Mouse (Mus musculus) layer of hippocampus, adult 18-20 months (tissue): ENCODE data around the gene Pde4d. TPM values are rescaled to one million over a fixed set of nuclear protein-coding genes. Genes with fewer than 3 reads are reported as not detected.

Source experiments
- DNase-seq, 2 experiments: peaks; one replicate each; pipeline ENCODE4 v3.0.0; 2022; ENCODE audit warnings: low spot score in 2 of 2
- total RNA-seq, 2 experiments: library from RNA; stranded (reverse); gene quantifications; 2 replicates each; pipeline ENCODE4 v1.2.3; 2021

The Pde4d gene
- total RNA-seq, 2 experiments from 2014 or later = 67.4 to 71.2 TPM

DNA sequence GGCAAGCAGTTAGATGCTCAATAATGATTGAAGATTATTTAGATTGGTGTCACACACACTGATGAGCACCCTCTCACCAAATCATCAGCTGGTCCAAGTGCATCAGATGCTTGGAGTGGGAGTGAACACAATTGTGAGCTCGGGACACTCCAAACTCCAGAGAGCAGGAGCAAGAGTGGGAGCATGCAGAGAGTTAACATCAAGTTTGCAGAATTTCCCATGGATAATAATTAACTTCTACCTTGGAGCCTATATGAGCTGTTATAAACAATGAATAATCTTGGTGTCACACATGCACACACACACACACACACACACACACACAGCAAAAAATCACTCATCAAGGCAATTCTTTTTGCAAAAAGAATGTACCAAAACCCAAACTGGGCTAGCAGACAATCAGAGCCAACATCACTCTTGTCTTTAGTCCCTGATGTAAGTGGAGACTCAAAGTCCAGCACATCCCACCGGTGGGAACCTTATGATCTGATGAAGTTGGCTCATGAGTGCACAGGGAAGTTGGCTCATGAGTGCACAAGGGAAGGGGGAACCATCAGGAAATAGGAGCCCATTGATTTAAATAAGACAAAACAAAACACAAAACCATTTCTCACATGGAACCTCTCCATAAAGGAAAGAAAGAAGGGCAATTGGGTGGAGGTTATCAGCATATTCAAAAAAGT lies 1391.5 kb downstream of the Pde4d start:
- no peak for DNase-seq

DNA sequence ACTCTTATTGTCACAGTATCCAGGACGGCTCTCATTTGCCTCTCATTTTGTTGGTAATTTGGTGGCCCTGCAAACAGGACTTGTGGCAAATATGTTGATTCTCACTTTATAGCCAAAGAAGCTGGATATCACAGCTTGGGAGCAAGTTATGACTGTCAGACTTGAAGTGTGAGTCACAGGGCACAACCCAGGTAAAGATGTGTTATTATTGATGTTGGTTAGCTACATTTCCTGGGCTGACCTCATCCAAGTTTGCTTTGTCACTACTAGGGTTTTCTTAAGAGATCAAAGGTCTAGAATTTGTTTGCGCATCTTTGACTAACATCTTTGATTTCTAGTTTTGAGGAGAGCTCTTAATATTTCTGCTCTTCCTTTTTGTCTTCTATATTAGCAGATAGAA lies 1393.2 kb downstream of the Pde4d start:
- no peak for DNase-seq

DNA sequence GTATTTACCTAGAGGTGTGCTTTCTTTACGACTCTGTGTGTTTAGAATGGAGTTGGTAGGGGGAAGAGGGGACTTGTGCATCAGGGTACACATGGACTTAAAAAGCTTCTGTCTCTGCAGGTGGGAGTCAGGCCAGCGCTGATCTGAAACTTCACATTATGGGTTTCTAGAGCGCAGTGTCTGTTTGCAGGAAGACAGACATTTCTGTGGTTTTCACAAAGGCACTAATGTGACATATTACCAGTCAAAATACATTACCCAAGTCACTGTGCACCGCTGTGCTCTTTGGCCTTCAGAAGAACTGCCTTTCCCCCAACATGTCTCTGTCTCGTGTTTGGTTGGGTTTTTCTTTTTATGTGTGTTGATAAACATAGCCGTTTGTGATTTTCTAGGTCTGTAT lies 1395.1 kb downstream of the Pde4d start:
- DNase-seq = no peak

DNA sequence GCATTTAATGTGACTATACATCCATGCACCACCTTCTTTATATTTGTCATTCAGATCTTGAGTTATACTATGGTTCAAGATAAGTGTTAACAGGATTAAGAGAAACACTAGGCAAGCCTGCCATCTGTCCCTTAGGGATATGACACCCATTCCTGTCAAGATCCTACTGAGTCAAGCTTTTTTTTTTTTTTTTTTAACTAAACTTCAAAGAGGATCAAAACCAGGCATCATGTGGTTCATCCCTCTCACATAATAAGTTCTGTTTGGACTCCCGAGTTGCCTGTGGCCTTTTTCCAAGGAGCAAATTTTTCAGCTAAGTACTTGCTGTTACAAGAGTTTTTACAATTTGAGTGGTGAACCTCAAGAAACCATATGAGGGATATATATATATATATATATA lies 1414.1 kb downstream of the Pde4d start:
- DNase-seq = no peak

DNA sequence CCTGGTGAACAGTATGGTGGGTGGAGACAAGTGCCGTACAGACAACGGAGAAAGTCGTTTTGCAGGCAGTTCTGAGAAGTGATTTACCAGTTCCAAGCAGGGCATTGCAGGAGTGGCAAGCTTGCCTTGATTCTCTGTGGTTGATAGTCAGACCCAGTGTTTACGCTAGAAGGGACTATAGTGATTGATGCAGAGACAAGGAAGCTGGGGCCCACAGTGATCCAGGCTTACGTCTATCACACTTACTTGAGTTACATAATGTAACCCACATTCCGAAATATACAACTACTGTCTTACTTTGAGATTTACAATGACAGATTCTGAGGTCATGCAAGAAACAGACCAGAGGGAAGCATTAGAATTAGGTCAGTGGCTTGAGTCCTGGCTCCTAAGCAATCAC lies 1414.6 kb downstream of the Pde4d start:
- DNase-seq = no peak

DNA sequence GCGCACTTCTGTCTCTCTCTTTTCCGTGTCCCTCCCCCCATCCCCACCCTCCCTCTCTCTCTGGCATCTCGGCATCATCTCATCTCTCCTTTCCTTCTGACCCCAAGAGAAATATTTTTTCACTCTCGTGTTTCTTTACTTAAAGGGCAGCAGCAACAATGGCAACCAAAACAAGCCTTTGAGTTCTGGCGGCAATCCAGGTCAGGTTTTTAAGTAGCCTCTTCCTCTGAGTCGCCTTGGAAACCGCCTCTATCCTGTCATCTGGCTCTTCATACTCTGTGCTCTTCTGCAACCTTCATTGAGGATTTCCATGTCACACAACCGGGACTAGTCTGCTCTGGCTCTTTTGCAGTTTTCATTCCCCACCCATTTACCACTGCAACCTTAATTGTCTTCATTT lies 1430.6 kb downstream of the Pde4d start:
- DNase-seq = no peak

DNA sequence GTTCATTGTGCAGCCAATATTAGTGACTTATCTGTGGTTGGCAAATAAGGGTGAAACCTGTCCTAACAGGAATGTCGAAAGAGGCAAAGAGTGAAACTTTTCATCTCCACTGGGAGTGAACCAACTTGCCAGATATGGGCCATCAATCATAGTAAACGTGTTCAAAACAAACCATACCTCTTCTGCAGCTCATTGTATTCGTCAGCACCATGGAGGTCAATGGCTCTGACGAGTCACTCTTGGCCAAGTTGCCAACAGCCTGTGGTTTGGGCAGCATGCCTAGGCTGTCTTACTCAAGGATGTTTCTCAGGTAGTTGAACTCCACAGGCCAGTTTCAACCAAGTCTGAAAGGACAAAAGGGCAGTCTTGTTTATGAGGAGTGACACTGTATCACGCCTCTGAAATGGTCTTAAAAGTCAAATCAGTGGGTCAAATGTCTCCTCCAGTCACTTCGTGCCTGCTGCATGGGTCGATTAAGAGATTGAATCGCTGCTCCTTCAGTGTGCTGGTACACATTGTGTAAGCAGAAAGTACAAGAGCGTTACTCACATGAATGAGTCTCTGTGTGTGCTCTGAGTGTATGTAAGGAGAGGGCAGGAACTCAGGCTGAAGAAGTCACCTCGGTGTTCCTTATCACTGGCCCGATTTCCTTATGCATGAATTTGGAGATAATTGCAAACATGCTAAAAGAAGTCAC lies 1431.6 kb downstream of the Pde4d start:
- DNase-seq = no peak

DNA sequence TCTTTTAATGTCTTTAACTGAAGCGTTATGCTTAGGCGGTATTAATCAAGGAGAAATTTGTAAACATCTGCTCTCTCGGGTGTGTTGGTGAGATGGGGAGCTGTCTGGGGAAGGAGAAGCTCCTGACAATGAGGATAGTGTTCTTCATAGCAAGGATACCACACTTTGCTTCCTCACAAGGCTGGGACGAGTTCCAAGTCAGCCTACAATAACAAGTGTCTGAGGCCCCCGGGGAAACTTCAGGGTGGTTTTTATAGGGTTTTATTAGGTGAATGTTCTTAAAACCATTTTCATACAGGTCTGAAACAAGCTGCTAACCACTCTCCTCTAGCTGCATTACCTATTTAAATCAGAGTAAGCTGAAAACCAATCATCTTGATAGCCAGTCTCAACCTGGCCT lies 1433.9 kb downstream of the Pde4d start:
- no peak for DNase-seq

DNA sequence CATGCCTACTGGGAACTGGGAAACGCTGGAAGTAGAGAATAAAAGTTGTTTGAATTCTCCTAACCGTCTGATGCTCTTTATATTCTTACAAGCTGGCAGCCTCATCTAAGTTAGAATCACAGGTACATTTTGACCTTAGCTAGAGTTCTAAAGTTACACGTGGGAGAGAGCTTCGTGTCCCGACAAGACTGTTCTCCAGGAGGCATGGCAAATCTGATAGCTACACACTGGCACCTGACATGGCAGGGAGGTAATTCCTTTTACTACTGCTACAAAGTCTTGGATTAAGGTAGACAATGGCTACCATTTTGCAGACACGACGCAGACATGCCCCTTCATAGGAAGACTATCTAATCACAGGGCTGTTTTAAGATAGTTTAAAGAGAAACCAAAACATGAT lies 1435.1 kb downstream of the Pde4d start:
- no peak for DNase-seq

DNA sequence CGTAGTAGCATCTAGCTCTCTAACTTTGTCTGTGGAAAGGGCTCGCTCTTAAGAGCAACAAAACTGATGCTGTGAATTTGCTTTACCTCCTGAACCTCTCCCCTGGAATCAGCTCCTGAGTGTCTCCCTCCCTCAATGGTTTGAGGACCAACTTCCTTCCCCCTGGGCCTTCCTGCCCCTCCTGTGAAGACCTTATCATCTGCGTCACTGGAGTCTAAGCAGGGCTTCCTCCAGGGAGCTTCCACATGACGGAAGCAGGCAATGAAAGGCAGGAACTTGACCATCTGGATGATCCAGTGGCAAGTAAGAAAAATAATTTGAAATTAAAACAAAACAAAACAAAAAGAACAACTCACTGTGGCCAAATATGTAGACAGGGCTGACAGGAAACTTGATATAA lies 1438.5 kb downstream of the Pde4d start:
- no peak for DNase-seq

DNA sequence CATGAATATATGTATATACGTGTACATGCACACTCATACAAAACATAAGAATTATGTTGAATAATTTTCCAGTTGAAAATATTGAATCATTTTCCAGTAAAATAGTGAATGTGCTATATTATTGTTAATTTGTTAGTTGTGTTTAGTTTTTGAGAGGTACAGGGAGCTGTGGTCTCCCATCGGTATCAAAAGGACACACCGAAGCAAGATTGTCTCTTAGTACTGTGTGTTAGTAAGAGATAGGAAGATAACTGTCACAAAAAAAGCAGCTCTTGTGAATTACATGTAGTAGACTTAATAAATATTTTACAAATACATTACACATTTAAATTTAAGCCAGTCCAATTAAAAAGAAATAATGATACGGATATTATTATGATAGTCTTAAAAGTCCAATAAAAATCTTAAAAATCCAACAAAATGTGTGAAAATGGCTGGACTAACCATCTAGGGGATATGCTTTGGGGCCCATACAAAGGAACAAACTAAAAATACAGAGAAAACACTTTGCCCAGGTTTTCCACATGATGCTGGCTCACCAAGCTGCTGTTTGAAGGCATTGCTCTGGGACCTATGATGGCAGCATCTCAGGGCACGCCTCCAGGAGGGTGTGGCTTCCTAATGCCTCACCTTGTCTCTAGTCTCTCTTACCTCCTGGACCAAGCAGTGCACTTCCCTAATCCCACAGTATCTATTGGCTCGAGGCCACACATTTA lies 1441.6 kb downstream of the Pde4d start:
- DNase-seq = no peak

DNA sequence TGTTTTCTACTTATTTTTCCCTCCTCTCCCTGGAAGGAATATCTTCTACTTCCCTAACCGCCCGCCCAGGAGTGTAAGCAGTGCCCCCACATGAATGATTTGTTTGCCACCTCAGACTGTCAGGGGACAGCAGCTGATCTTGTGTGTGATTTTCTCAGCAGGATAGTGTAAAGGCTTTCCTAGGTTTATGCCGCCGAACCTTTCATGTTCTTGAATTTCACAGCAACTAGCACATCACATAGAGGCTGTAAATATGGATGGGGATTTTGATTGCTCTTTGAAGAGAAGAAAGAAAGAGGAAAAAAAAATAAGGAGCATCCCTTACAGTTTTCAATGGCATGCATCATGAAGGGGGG lies 1442.1 kb downstream of the Pde4d start:
- DNase-seq = no peak

DNA sequence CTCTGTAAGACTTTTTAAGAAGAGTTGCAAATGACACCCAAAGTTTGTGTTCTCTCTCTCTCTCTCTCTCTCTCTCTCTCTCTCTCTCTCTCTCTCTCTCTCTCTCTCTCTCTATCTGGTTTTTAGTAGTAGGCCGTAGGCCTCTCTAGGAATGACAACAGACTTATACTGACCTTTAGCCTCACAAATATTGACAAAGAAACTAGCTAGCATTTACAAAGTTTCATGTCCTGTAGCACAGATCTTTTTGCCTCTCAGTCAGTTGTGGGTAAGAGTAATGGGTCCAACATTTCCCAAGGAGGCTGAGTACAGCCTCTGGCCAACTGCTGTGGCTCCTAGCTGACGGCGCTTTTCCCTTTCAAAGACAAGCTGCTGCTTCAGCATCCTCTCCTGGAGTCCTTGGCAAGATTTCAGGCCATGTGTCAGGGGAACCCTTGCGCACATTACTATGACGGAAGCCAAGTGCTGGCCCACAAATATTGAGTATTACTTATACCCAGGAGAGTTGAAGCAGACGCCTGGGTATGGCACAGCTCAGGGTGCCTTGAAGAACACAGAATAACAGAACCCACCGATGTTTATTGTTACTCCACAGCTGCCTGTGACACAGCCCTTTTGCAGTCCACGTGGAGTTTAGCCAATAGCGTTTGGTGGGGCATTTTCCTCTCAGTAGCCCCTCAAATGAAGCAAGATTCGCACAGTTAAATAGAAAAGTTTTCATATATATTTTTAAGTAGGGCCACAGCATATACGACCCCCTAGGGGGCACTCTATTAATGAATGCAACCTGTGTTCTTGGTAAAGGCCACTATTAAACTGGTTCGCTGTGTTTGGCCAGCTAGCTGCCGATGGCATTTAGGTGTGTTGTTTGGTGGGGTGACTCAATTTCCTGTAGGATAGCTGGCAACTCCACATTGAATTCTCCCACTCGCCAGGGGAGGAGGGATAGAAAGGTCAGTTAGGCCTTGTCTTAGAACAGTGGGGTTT lies 1450.0 kb downstream of the Pde4d start:
- no peak for DNase-seq

DNA sequence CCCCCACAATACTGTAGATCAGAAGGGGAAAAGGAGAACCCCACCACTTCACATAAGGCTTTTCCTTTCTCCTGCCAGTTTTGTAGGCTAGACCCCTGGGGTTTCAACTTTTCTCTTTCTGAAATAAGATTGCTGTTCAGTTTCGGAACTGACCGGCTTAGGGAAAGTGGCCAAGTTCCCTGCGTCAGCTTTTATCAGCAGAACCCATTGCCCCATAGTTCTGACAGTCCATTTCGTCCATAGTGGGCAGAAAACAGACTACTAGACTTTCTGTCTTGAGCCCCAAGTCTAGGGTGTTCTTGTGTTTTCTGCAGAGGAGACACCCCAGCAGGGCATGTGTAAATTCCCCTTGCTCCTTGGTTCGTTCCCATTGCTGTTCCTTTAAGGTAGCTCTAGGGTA lies 1452.1 kb downstream of the Pde4d start:
- no peak for DNase-seq

DNA sequence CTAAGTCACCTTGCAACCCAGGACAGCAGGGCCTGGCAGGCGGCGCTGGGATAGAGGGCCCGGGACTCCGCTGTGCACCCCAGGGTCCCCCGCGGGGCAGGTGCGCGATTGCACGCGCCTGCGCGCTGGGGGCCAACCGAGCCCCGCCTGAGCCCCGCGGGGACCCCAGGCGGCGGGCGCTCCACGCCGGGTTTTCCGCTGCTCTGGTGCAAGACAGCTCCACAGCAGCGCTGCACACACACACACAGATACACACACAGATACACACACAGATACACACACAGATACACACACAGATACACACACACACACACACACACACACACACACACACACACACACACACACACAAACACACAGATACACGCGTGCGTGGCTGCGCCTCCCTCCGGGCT lies 1452.7 kb downstream of the Pde4d start:
- DNase-seq = peak; percentile 25 to 46

DNA sequence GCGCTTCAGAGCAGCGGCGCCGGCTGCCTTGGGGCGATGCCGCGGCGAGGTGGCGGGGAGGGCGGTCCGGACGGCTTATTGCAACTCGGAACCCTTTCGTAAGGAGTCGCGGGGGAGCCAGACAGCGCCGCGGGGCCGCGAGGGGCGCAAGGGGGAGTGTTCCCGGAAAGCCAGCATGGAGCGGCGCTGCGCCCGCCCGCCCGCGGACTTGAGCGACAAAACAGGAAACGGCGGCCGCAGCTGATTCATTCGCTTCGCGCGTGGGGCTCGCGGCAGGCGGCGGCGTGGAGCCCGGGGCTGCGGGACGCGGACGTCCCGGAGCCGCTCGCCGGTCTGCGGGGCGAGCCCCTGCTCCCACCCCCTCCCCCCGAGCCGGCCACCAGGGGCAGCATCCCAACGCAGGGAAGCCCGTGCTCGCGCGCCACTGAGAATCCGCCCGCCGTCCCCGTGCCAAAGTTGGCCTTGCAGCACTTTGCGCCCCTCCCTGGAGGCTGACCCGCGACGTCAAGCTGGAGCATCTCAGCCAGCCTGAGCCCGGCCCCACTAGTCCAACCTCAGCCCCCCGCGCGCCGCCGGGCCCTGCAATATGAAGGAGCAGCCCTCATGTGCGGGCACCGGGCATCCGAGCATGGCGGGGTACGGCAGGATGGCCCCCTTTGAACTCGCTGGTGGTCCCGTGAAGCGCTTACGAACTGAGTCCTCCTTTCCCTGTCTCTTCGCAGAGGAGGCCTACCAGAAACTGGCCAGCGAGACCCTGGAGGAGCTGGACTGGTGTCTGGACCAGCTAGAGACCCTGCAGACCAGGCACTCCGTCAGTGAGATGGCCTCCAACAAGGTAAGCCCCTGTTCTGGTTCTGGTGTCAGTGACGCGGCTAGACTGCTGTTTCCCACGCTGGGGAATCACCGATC lies 1453.4 kb downstream of the Pde4d start:
- DNase-seq = peak; percentile 28 to 61

DNA sequence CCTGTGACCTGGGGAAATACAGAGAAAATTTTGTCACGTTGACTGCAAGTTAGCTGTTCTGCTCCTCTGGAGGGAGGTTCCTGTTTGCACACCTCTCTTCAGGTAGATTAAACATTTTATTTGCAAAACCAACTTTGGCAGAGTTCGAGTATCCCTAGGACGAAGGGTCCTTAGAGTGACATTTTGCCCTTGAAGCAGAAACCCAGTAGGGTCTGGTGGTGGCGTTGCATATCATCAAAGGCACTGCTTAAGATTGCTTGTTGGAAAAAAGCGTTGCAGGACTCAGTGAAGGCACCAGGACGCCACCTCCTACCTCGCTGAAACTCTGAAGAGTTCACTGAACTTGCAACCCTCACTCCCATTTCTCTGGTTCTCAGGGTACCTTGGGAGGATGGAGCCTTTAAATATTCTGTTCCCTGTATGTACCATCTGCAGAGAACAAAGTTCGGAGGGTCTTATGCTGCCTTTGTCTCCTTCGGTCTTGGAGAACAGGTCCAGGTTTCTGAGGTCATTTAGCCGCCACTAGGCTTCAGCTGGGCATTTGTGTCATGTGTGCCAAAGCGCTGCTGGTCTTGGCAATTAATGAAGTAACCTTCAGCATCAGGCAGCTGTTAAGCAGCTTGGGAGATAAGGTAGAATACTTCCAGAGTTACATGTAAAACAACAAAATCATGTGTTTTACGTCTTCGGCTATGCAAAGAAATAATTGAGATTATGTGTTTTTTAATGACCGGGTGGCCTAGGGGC lies 1454.2 kb downstream of the Pde4d start:
- no peak for DNase-seq

DNA sequence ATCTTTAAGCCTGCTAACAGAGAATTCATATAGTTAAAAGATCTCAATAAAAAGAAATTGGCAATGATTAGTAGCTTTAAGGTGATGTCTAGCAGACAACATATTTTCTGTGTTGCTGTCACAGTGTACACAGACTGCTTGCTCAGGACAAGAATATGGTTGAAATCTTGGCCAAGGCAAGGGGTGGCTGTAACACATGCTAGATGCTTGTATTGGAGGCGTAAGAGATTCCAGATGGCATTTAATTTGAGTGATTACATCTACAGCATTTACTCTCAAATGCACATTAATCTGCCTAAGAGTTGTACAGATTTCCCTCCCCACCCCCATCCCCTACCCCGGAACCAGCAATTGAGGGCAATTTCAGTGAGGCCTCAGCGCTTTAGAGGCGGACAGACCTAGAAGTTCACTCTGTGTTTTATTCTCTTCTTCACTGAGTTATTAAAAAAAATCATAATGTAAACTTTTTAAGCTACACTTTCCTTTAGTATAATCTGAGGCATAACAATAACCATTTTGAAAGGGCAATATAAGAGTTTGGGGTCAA lies 1456.7 kb downstream of the Pde4d start:
- DNase-seq = peak in 1 of 2 experiments; percentile 33

DNA sequence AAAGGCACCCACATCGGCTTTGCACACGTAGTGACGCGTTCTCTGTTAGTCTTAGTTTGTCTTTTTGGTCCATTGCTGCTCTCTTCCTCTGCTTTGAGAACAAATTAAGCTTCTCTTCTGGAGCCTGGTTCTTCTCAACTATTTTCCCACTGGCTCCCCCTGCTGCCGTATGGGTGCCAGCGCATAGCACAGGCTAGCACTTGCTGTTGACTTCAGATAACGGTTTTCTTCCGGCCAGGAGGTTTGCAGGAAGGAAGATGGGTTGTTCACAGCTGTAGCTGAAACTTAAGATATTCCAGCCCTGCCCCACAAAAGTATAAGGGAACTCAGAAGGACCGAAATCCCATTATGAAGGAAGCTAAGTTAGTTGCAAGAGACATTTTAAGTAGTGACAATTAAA lies 1457.9 kb downstream of the Pde4d start:
- peak; percentile 56 to 83 for DNase-seq
